Mouse (Mus musculus) forebrain, embryonic 11.5 days (tissue): ENCODE measurements at regions not wholly inside any gene's neighbourhood (a gene's known extent, or its start where the extent isn't known, plus 50 kb on each side); places are given as distances from the start of the nearest gene placed in this dataset.

ENCODE experiments used
- ATAC-seq: fragments of 200-750 bp; cut with Nextera tagmentation; replicated peaks from 2 replicates; pipeline ENCODE4 v1.8.0; 2017; ENCODE audit warnings: moderate TSS enrichment; ENCODE audit not compliant: low FRiP score
- DNase-seq: peaks from one replicate; pipeline ENCODE4 v3.0.0-alpha.2; 2017; ENCODE audit warnings: low spot score
- H3K27ac ChIP-seq: fragments of 300-500 bp; sonication (generic); 2 replicates; pipeline ENCODE4 v1.5.1; 2014; ENCODE audit warnings: low read depth, low read length
- H3K27me3 ChIP-seq: fragments of 300-500 bp; sonication (generic); 2 replicates; pipeline ENCODE4 v1.6.1; 2014; ENCODE audit warnings: mild to moderate bottlenecking, low read length, mixed read lengths; ENCODE audit not compliant: control insufficient read depth, insufficient read depth
- H3K36me3 ChIP-seq: fragments of 300-500 bp; sonication (generic); 2 replicates; pipeline ENCODE4 v1.6.1; 2014; ENCODE audit warnings: mild to moderate bottlenecking, low read length, moderate library complexity, mixed read lengths; ENCODE audit not compliant: control insufficient read depth, insufficient read depth
- H3K4me1 ChIP-seq: fragments of 300-500 bp; sonication (generic); replicated peaks from 2 replicates; pipeline ENCODE4 v1.6.1; 2014; ENCODE audit warnings: low read length, mixed read lengths; ENCODE audit not compliant: control insufficient read depth, insufficient read depth
- H3K4me2 ChIP-seq: fragments of 300-500 bp; sonication (generic); 2 replicates; pipeline ENCODE4 v1.6.1; 2014; ENCODE audit warnings: low read depth, mild to moderate bottlenecking, low read length, moderate library complexity, mixed read lengths; ENCODE audit not compliant: severe bottlenecking
- H3K4me3 ChIP-seq: fragments of 300-500 bp; sonication (generic); 2 replicates; pipeline ENCODE4 v1.5.1; 2014; ENCODE audit warnings: low read depth, low read length
- H3K9ac ChIP-seq: fragments of 300-500 bp; sonication (generic); 2 replicates; pipeline ENCODE4 v1.6.1; 2014; ENCODE audit warnings: low read length
- H3K9me3 ChIP-seq: fragments of 300-500 bp; sonication (generic); 2 replicates; pipeline ENCODE4 v1.6.1; 2016; ENCODE audit warnings: low read length, mixed read lengths; ENCODE audit not compliant: control insufficient read depth
- WGBS: fragments of 180-500 bp; shearing (Covaris S2); extraction: QIAGEN DNeasy Blood & Tissue Kit; methylation state at CpG from one replicate; pipeline ENCODE4 v1.1.7; 2014; 5-methylcytosine and 5-hydroxymethylcytosine counted together

GRCm38 (mm10) chr1:166847233-166847632 lies 154.0 kb upstream of the Fam78b start:
- DNase-seq (no peak), ATAC-seq (no peak)
- H3K4me1 ChIP-seq = no peaks in the 10 kb centered on the region
- H3K9ac ChIP-seq = no peak overlapping the region
- no peak overlapping the region for H3K4me2 ChIP-seq
- no peaks in the 10 kb centered on the region for H3K9me3 ChIP-seq
- H3K27me3 ChIP-seq = no peaks in the 10 kb centered on the region
- 94% methylated on average over 6 of the region's 6 CpGs for WGBS
- no peaks in the 10 kb centered on the region for H3K36me3 ChIP-seq
- no peak overlapping the region for H3K27ac ChIP-seq
- no peak overlapping the region for H3K4me3 ChIP-seq

- Histone ChIP-seq H3K4me3 (no peak overlapping the region), H3K36me3 (no peaks in the 10 kb centered on the region), H3K27me3 (no peaks in the 10 kb centered on the region), H3K27ac (no peak overlapping the region), H3K9me3 (no peaks in the 10 kb centered on the region), H3K9ac (no peak overlapping the region), H3K4me1 (no peaks in the 10 kb centered on the region), H3K4me2 (no peak overlapping the region)
- ATAC-seq (no peak), DNase-seq (no peak)
- 84% methylated on average over 4 of the region's 4 CpGs for WGBS
Measured at GRCm38 (mm10) chr1:166848015-166848535, 153.1 kb upstream of the Fam78b start.

- ATAC-seq (no peak), DNase-seq (no peak)
- Histone ChIP-seq H3K9me3 (no peaks in the 10 kb centered on the region), H3K4me2 (no peak overlapping the region), H3K27ac (no peak overlapping the region), H3K4me1 (no peaks in the 10 kb centered on the region), H3K36me3 (no peaks in the 10 kb centered on the region), H3K27me3 (no peaks in the 10 kb centered on the region), H3K4me3 (no peak overlapping the region), H3K9ac (no peak overlapping the region)
- WGBS = 92% methylated on average over 4 of the region's 4 CpGs
Measured at GRCm38 (mm10) chr1:166855988-166856387, 145.2 kb upstream of the Fam78b start.

GRCm38 (mm10) chr1:166866256-166866655 lies 135.0 kb upstream of the Fam78b start:
- Histone ChIP-seq H3K4me1 (no peaks in the 10 kb centered on the region), H3K9ac (no peak overlapping the region), H3K9me3 (no peaks in the 10 kb centered on the region), H3K27me3 (no peaks in the 10 kb centered on the region), H3K27ac (no peak overlapping the region), H3K4me3 (no peak overlapping the region), H3K36me3 (no peaks in the 10 kb centered on the region), H3K4me2 (no peak overlapping the region)
- ATAC-seq (no peak), DNase-seq (no peak)
- WGBS = 71% methylated on average over 7 of the region's 7 CpGs

- H3K9ac ChIP-seq = no peak overlapping the region
Measured at GRCm38 (mm10) chr1:166871258-166871657, 130.0 kb upstream of the Fam78b start.

GRCm38 (mm10) chr1:166876452-166876851 lies 124.8 kb upstream of the Fam78b start:
- DNase-seq = no peak
- H3K27ac ChIP-seq = no peak overlapping the region
- WGBS = 88% methylated on average over 2 of the region's 2 CpGs
- no peak overlapping the region for H3K4me2 ChIP-seq
- no peak overlapping the region for H3K4me3 ChIP-seq
- ATAC-seq = no peak
- H3K4me1 ChIP-seq = no peaks in the 10 kb centered on the region
- no peaks in the 10 kb centered on the region for H3K36me3 ChIP-seq
- H3K9ac ChIP-seq = no peak overlapping the region
- no peaks in the 10 kb centered on the region for H3K27me3 ChIP-seq
- no peaks in the 10 kb centered on the region for H3K9me3 ChIP-seq

More at GRCm38 (mm10) chr1:166871258-166871657, 130.0 kb upstream of the Fam78b start:
- no peaks in the 10 kb centered on the region for H3K27me3 ChIP-seq
- no peak overlapping the region for H3K4me3 ChIP-seq
- no peaks in the 10 kb centered on the region for H3K9me3 ChIP-seq
- no peak overlapping the region for H3K4me2 ChIP-seq
- DNase-seq = no peak
- ATAC-seq = no peak
- H3K27ac ChIP-seq = no peak overlapping the region
- no peaks in the 10 kb centered on the region for H3K36me3 ChIP-seq
- no peaks in the 10 kb centered on the region for H3K4me1 ChIP-seq
- WGBS = 91% methylated on average over 4 of the region's 4 CpGs

GRCm38 (mm10) chr1:166883215-166883614 lies 118.0 kb upstream of the Fam78b start:
- H3K4me2 ChIP-seq = no peak overlapping the region
- H3K4me1 ChIP-seq = no peaks in the 10 kb centered on the region
- no peaks in the 10 kb centered on the region for H3K27me3 ChIP-seq
- 89% methylated on average over 3 of the region's 3 CpGs for WGBS
- ATAC-seq (no peak), DNase-seq (no peak)
- no peaks in the 10 kb centered on the region for H3K9me3 ChIP-seq
- H3K36me3 ChIP-seq = no peaks in the 10 kb centered on the region
- H3K27ac ChIP-seq = no peak overlapping the region
- no peak overlapping the region for H3K9ac ChIP-seq
- no peak overlapping the region for H3K4me3 ChIP-seq

- Histone ChIP-seq H3K27ac (no peak overlapping the region), H3K4me2 (no peak overlapping the region), H3K27me3 (no peaks in the 10 kb centered on the region), H3K9ac (no peak overlapping the region), H3K36me3 (no peaks in the 10 kb centered on the region), H3K4me1 (no peaks in the 10 kb centered on the region), H3K9me3 (no peaks in the 10 kb centered on the region), H3K4me3 (no peak overlapping the region)
- no peak for ATAC-seq
- WGBS = 95% methylated on average over 5 of the region's 5 CpGs
- DNase-seq = no peak
Measured at GRCm38 (mm10) chr1:166895945-166896344, 105.3 kb upstream of the Fam78b start.

- no peak overlapping the region for H3K9ac ChIP-seq
- H3K4me2 ChIP-seq = no peak overlapping the region
- H3K9me3 ChIP-seq = no peaks in the 10 kb centered on the region
- no peak overlapping the region for H3K4me3 ChIP-seq
- no peaks in the 10 kb centered on the region for H3K4me1 ChIP-seq
- ATAC-seq (no peak), DNase-seq (no peak)
- H3K27me3 ChIP-seq = no peaks in the 10 kb centered on the region
- 86% methylated on average over 2 of the region's 2 CpGs for WGBS
- no peaks in the 10 kb centered on the region for H3K36me3 ChIP-seq
- H3K27ac ChIP-seq = no peak overlapping the region
Measured at GRCm38 (mm10) chr1:166898741-166899140, 102.5 kb upstream of the Fam78b start.
